Mouse (Mus musculus) forebrain, embryonic 10.5 days (tissue): ENCODE measurements at regions not wholly inside any gene's neighbourhood (a gene's known extent, or its start where the extent isn't known, plus 50 kb on each side); places are given as distances from the start of the nearest gene placed in this dataset.

Source experiments
- DNase-seq: peaks from one replicate; pipeline ENCODE4 v3.0.0-alpha.2; 2017; ENCODE audit warnings: low spot score; ENCODE audit errors: extremely low spot score
- H3K27ac ChIP-seq: fragments of 300-500 bp; sonication (generic); 2 replicates; pipeline ENCODE4 v1.5.1; 2016; ENCODE audit warnings: mild to moderate bottlenecking
- H3K27me3 ChIP-seq: fragments of 300-500 bp; sonication (generic); 2 replicates; pipeline ENCODE4 v1.6.1; 2016; ENCODE audit warnings: mild to moderate bottlenecking; ENCODE audit not compliant: poor library complexity, severe bottlenecking
- H3K36me3 ChIP-seq: fragments of 300-500 bp; sonication (generic); replicated peaks from 2 replicates; pipeline ENCODE4 v1.6.1; 2016; ENCODE audit warnings: mild to moderate bottlenecking, moderate library complexity
- H3K4me1 ChIP-seq: fragments of 300-500 bp; sonication (generic); 2 replicates; pipeline ENCODE4 v1.6.1; 2016
- H3K4me3 ChIP-seq: fragments of 300-500 bp; sonication (generic); 2 replicates; pipeline ENCODE4 v1.5.1; 2016; ENCODE audit warnings: mild to moderate bottlenecking, moderate library complexity
- H3K9me3 ChIP-seq: fragments of 300-500 bp; sonication (generic); 2 replicates; pipeline ENCODE4 v1.6.1; 2016; ENCODE audit warnings: mild to moderate bottlenecking, moderate library complexity
- WGBS: fragments of 180-500 bp; shearing (Covaris S2); methylation state at CpG from one replicate; pipeline ENCODE4 v1.1.7; 2016; 5-methylcytosine and 5-hydroxymethylcytosine counted together

DNA sequence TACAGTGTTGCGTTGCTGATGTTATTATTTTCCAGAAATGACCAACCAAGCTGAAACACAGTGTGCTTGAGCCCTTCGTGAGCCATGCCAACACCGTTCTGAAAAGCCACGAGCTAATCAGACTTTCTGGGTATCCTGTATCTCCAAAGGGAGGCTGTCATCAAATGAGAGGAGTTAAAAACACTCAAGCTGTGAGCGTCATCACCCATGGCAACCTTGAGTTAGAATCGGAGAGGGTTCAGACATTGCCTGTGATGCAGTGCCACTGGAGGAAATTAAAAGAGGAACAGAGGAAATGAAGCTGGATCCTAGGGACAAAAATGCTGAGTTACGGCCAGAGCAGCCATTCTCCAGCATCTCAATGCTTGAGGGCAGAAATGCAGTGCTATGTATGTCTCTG, 838.6 kb downstream of the Ntrk3 start:
- H3K4me1 ChIP-seq: no peaks in the 10 kb centered on the region
- H3K27me3 ChIP-seq: no peaks in the 10 kb centered on the region
- no peak overlapping the region for H3K4me3 ChIP-seq
- H3K9me3 ChIP-seq: no peaks in the 10 kb centered on the region
- DNase-seq: no peak
- no peaks in the 10 kb centered on the region for H3K36me3 ChIP-seq
- no peak overlapping the region for H3K27ac ChIP-seq
- 86% methylated on average over 7 of the region's 7 CpGs for WGBS

DNA sequence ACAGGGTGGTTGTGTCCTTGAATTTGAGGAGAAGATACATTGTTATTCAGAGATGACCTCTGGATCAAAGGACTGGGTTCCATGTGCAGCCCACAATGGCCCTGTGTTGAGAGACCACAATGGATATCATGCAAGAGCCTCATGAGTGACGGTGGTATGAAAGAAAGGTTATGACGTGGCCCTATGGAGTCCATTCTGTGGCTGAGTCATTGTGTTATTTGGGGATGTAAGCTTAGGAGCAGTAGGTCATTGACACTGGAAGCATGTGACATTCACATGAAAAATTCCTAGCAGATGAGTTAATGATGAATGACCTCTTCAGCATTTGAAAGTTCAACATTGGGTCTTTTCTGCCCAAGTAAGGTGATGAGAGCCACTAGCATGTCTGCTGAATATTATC, 849.3 kb downstream of the Ntrk3 start:
- Histone ChIP-seq H3K27ac (no peak overlapping the region), H3K27me3 (no peaks in the 10 kb centered on the region), H3K36me3 (no peaks in the 10 kb centered on the region), H3K4me1 (no peaks in the 10 kb centered on the region), H3K9me3 (no peaks in the 10 kb centered on the region), H3K4me3 (no peak overlapping the region)
- no peak for DNase-seq
- WGBS: 85% methylated on average over 2 of the region's 2 CpGs

DNA sequence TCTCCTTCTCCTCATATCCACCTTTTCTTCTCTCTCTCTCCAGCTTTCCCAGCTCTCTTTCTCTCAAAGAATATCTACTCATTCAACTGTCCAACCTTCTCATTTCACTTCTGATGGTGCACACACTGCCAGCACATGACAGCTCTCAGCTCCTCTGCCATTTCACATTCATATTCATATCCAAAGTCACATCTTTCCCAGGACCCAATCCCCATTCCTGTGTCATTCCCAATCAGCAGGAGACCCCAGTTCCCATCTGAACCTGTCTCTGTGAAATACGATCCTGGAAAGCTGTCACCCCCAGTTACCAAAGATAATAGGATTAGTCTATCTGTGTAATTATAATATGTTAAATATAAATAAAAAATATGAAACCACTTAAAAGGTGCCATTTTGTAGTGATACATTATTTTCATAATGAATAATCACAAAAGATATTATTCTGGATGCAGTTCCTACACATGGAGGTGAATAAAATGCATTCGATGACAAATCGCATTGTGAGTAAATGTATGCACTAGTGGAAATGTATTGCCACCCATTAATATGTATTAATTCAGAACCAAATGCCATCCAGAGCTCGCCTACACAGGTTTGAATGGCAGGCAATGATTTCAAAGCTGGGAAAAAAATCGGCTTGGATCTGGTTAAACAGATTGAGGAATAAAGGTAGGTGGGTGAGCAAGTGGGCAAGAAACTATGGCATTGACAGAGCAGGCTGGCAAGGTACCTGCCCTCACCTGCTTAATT, 855.0 kb downstream of the Ntrk3 start:
- Histone ChIP-seq H3K4me1 (no peaks in the 10 kb centered on the region), H3K9me3 (no peaks in the 10 kb centered on the region), H3K4me3 (no peak overlapping the region), H3K36me3 (no peaks in the 10 kb centered on the region), H3K27ac (no peak overlapping the region), H3K27me3 (no peaks in the 10 kb centered on the region)
- WGBS: 92% methylated on average over 5 of the region's 5 CpGs
- no peak for DNase-seq

DNA sequence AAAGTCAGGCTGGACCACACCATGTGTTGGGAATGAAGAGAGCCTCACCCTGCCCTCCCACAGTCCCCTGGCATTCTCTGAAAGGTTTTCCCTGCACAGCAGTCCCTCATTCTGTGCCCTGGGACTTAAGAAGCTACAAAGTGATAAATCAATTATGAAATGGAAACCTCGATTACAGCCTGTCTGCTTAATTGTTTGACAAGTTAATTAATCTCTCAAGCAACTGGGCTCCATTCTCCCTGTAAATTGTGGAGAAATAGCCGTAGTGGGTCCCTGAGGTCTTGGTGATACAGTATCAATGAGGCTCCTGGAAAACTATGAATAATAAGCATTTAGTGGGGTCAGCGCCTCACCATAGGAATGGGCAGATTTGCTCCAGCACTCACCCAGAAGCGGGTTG, 870.3 kb downstream of the Ntrk3 start:
- no peaks in the 10 kb centered on the region for H3K9me3 ChIP-seq
- WGBS: 61% methylated on average over 4 of the region's 4 CpGs
- H3K4me1 ChIP-seq: 0 out of 2 replicates have a peak, but pooled peaks cover 5% of the 10 kb centered on the region
- H3K4me3 ChIP-seq: no peak overlapping the region
- no peak overlapping the region for H3K27ac ChIP-seq
- H3K27me3 ChIP-seq: peaks cover 7% of the 10 kb centered on the region; the same call in 1 of the 2 replicates
- no peaks in the 10 kb centered on the region for H3K36me3 ChIP-seq
- DNase-seq: no peak

DNA sequence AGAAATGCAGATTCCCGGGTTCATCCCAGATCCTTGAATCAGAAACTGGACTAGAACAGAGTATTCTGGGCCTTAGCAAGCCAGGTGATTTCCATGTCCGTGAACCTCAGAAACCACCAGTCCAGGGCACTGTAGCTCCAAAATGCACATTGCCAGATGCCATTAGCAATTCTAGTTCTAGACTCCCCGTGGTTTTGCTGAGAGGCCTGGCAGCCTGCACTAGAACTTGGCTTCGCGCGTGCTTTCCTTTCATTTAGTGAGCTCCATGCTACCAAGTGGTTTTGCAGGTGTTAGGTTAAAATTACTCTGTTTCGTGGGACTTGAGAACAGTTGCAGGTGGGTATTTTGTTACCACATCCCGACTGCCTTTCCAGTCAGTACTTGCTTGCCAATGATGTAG, 876.0 kb downstream of the Ntrk3 start:
- Histone ChIP-seq H3K9me3 (no peaks in the 10 kb centered on the region), H3K4me3 (no peak overlapping the region), H3K27ac (no peak overlapping the region), H3K27me3 (no peaks in the 10 kb centered on the region), H3K36me3 (no peaks in the 10 kb centered on the region), H3K4me1 (no peaks in the 10 kb centered on the region)
- no peak for DNase-seq
- 90% methylated on average over 8 of the region's 8 CpGs for WGBS

DNA sequence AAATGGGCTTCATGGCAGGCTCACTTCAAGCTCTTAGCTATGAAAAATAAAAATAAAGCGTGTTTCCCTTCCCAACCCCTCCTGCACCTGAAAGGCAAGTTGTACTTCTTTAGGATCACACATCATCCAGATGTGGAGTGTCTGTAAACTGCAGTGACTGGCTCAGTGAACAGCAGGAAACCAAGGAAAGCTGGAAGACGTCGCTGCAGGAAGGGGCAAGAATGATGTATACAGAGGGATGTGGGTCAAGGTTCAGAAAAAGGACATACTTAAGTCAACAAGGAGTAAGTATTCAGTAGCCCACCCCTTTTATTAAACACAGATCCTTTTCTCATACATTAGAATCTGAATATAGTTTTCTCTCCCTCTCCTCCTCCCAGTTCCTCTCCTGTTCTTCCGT, 879.4 kb downstream of the Ntrk3 start:
- H3K27ac ChIP-seq: no peak overlapping the region
- no peak for DNase-seq
- no peak overlapping the region for H3K4me3 ChIP-seq
- H3K36me3 ChIP-seq: no peaks in the 10 kb centered on the region
- no peaks in the 10 kb centered on the region for H3K4me1 ChIP-seq
- no peaks in the 10 kb centered on the region for H3K27me3 ChIP-seq
- 75% methylated on average over 4 of the region's 4 CpGs for WGBS
- H3K9me3 ChIP-seq: no peaks in the 10 kb centered on the region

DNA sequence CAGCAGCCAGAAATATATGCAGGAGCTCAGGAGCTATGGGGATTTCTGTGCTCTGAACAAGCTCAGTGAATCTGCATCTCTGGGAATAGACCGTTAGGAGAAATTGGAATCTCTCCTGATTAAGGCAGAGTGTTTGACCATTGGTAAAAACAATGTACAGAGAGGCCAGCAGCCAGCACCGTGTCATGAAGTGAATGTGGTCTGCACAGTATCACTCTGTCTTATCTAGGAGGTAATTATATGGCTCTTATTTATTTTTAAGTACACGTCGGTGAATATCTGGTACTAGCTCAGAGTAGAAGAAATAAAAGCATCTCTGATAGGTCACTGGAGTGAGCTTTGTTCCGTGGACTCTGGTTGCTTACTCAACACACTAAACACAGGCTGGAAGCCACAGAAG, 879.8 kb downstream of the Ntrk3 start:
- Histone ChIP-seq H3K4me3 (no peak overlapping the region), H3K4me1 (no peaks in the 10 kb centered on the region), H3K27ac (no peak overlapping the region), H3K27me3 (no peaks in the 10 kb centered on the region), H3K9me3 (no peaks in the 10 kb centered on the region), H3K36me3 (no peaks in the 10 kb centered on the region)
- no peak for DNase-seq
- WGBS: 89% methylated on average over 5 of the region's 5 CpGs

DNA sequence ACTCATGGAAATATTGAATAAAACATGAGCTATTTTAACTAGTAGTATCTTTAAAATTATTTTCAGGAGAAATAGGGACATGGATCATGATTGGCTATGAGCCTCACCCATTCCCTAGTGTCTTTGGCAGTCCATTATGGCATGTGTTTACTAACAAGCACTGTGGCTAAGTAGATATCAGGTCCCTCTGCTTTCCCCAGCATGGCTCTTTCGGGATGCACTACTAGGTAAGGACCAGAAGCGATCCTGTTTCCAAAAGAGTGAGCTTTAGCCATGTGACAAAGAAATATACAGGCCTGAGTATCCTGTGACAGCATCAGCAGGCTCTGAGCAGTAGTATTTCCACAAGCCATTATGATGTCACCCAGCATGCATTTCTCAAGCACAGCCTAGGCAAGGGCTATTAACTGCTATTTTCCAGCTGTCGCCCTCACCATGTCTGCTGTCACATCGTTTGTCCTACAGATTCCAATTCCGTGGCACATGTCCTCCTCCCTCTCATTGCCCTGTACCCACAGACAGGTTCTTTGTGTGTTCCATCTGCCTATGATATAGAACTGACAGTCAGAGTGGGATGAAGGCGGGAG, 882.1 kb downstream of the Ntrk3 start:
- H3K9me3 ChIP-seq: no peaks in the 10 kb centered on the region
- WGBS: 90% methylated on average over 6 of the region's 6 CpGs
- no peaks in the 10 kb centered on the region for H3K36me3 ChIP-seq

DNA sequence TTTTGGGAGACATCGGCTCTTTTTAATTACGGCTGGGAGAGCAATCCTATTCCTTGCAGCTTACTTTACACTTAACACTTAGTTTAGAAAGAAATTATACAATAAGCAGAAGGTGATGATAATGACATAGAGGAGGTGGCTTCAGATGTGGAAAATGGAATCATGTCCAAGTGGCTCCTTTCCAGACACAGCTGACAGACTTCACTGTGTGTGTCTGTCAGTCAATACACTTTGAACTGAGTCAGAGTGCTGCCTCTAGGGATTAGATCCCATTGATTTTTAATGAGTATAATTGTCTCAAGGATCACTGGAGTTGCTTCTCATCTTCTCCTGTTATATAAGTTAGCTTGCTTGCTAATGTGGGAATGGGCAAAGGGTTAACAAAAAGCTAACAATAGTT, 882.7 kb downstream of the Ntrk3 start:
- no peaks in the 10 kb centered on the region for H3K9me3 ChIP-seq
- H3K4me1 ChIP-seq: no peaks in the 10 kb centered on the region
- H3K4me3 ChIP-seq: no peak overlapping the region
- no peak for DNase-seq
- no peaks in the 10 kb centered on the region for H3K27me3 ChIP-seq
- 90% methylated on average over 2 of the region's 2 CpGs for WGBS
- H3K36me3 ChIP-seq: no peaks in the 10 kb centered on the region
- H3K27ac ChIP-seq: no peak overlapping the region

More for the DNA sequence above, 882.1 kb downstream of the Ntrk3 start:
- H3K4me1 ChIP-seq: no peaks in the 10 kb centered on the region
- no peaks in the 10 kb centered on the region for H3K27me3 ChIP-seq
- H3K27ac ChIP-seq: no peak overlapping the region
- no peak for DNase-seq
- no peak overlapping the region for H3K4me3 ChIP-seq

DNA sequence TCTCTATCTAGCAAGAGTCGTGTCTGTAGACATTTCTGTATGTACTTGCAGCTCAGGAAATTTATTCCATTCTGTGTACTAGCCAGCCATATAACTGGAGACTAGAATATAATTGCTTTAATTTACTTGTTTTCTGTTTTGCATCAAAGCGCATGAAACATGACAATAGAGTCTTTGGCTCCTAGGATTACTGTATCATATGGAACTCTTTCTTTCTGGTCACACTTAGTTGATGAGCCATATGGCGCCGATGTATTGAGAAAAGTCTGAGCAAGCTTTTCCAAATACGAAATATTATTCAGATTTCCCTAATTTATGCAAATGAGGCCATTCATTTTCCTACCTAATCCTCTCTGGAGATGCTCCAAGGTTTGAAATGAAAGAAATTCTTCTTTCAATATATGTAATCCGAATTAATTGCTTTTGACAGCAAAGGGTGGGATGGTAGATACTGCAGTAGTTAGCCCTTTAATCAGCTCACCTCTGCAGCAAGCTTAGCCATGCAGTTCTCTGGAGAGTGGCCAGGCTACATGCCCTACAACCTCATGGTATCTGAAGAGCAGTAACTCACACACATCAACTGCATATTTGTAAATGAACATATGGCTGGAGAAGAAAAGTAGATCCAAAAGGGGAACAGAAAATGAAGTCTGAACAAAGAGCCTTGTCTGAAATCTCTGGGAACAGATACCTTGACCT, 913.4 kb downstream of the Ntrk3 start:
- WGBS: 89% methylated on average over 6 of the region's 6 CpGs
- Histone ChIP-seq H3K4me1 (no peaks in the 10 kb centered on the region), H3K9me3 (no peaks in the 10 kb centered on the region), H3K36me3 (no peaks in the 10 kb centered on the region), H3K27me3 (no peaks in the 10 kb centered on the region), H3K4me3 (no peak overlapping the region), H3K27ac (no peak overlapping the region)
- no peak for DNase-seq

DNA sequence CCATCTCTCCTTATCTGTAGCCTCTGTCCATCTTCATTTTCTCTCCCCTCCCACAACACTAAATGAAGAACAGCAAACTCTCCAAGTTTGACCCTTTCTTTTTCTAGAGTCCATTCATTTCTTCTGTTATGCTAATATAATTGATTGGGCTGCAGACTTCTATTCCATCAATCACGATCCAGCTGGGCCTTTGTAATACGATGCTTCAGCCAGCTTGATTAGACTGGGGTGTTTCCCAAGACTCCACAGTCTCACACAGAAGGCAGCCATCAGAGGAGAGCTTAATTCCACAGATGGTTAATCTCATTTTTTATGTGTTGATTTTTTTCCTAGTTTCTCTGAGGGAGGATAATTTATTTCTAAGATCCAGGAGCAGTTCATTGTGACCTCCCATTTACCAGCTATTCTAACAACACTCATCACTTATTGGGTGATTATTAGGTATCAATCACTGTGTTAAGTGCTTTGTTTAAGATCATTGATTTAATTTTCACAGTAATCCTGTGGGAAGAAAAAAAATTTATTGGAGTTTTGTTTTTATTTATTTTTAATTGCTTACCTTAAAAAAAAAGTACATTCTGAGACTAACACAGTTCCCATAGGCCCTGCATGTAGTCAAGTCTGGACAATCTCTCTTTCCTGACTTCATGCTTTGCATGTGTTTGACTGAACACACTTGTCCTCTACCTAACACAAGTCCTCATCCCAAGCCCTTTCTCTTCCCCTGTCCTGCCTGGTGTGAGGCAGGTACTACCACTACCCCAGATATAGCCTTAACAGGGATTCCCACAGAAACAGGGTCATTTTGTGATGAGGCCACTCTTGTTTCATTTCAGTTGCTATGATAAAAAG, 925.5 kb downstream of the Ntrk3 start:
- 9% methylated on average over 2 of the region's 2 CpGs for WGBS
- H3K9me3 ChIP-seq: no peaks in the 10 kb centered on the region
- peak; percentile 26 for DNase-seq
- H3K36me3 ChIP-seq: no peaks in the 10 kb centered on the region
- no peaks in the 10 kb centered on the region for H3K27me3 ChIP-seq
- peak overlapping the region; percentile 74 for H3K27ac ChIP-seq
- peaks cover 17% of the 10 kb centered on the region for H3K4me1 ChIP-seq
- H3K4me3 ChIP-seq: no peak overlapping the region

DNA sequence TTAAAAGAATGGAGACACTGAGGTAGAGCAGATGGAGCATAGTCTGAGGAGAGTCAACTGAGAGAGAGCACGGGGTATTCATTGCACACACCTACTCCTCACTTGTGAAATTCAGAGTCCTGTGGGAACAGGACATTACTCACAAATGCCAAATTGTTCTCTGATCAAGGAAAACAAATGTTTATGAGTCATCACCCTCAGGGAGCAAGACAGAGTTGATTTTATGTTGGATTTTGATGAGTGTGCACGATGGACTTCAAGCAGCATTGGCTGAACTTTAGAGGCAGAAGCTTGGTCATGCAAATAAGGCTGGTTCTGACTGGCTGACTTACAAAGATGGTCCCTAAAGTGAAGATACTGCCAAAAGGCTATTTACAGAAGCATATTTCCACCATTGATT, 951.0 kb downstream of the Ntrk3 start:
- no peaks in the 10 kb centered on the region for H3K9me3 ChIP-seq
- DNase-seq: no peak
- no peaks in the 10 kb centered on the region for H3K36me3 ChIP-seq
- no peak overlapping the region for H3K4me3 ChIP-seq
- WGBS: 89% methylated on average over 2 of the region's 2 CpGs
- no peaks in the 10 kb centered on the region for H3K4me1 ChIP-seq
- H3K27me3 ChIP-seq: no peaks in the 10 kb centered on the region
- no peak overlapping the region for H3K27ac ChIP-seq
